Mouse (Mus musculus) duodenum, adult 2 months (tissue): ENCODE results near the gene Ss18l2. TPM values are rescaled to one million over a fixed set of nuclear protein-coding genes. Genes with fewer than 3 reads are reported as not detected.

Experiments used
- polyA plus RNA-seq: library from polyadenylated mRNA; depleted of rRNA; stranded (reverse); fragments of >200 nt; gene quantifications from 2 replicates; pipeline ENCODE4 v1.2.3, GENCODE M21; 2012; ENCODE audit warnings: low replicate concordance; rRNA removed

The Ss18l2 gene
- 10.8 and 21.9 TPM in 2 replicates for polyA plus RNA-seq

GRCm38 (mm10) chr9:121709898-121710583, at the start of gene Ss18l2:
Ss18l2 (plus strand) TSS chr9:121710329.

GRCm38 (mm10) chr9:121704646-121705625, 5.2 kb upstream of the Ss18l2 start, which contains the start of gene Sec22c:
Sec22c (minus strand) TSS chr9:121705490.

GRCm38 (mm10) chr9:121718792-121719318, 8.7 kb downstream of the Ss18l2 start, which contains the start of gene Nktr:
Nktr (plus strand) TSS chr9:121719169.

GRCm38 (mm10) chr9:121759091-121760081, 49.3 kb downstream of the Ss18l2 start, which contains the start of gene Zfp651:
Zfp651 (plus strand) TSS chr9:121759330.

Other genes starting within 250 kb of the Ss18l2 start
- 244 and 468 TPM in 2 replicates for gene Cck, start 214.6 kb upstream of the Ss18l2 start, polyA plus RNA-seq
- gene Lyzl4, start 68.2 kb upstream of the Ss18l2 start, polyA plus RNA-seq, result 0.19 TPM in 1 of 2 replicates, not detected in the other
- 47.6 and 112 TPM in 2 replicates for gene Vipr1, start 67.6 kb upstream of the Ss18l2 start, polyA plus RNA-seq
- gene Sec22c, start 4.8 kb upstream of the Ss18l2 start, polyA plus RNA-seq, result 26.9 and 64.4 TPM in 2 replicates
- 15.7 and 24.4 TPM in 2 replicates for gene Nktr, start 8.8 kb downstream of the Ss18l2 start, polyA plus RNA-seq
- 7.4 and 9.3 TPM in 2 replicates for gene Zfp651, start 49.0 kb downstream of the Ss18l2 start, polyA plus RNA-seq
- gene Klhl40, start 67.3 kb downstream of the Ss18l2 start, polyA plus RNA-seq, result 0.04 TPM in 1 of 2 replicates, not detected in the other
- gene Hhatl, start 82.2 kb downstream of the Ss18l2 start, polyA plus RNA-seq, result 6.4 and 7.4 TPM in 2 replicates
- 0.09 TPM in 1 of 2 replicates, not detected in the other for gene Ccdc13, start 129.1 kb downstream of the Ss18l2 start, polyA plus RNA-seq
- 5.6 and 14.9 TPM in 2 replicates for gene Higd1a, start 148.0 kb downstream of the Ss18l2 start, polyA plus RNA-seq
- gene Ackr2, start 188.0 kb downstream of the Ss18l2 start, polyA plus RNA-seq, result 0.29 and 0.72 TPM in 2 replicates
- gene Cyp8b1, start 206.0 kb downstream of the Ss18l2 start, polyA plus RNA-seq, result not detected in 2 replicates
- gene Fam198a, start 240.7 kb downstream of the Ss18l2 start, polyA plus RNA-seq, result 0.14 and 0.47 TPM in 2 replicates